Mouse (Mus musculus): ENCODE data around the gene Ndufa11. TPM values are rescaled to one million over a fixed set of nuclear protein-coding genes. Genes with fewer than 3 reads are reported as not detected.

Gene Ndufa11
- polyA plus RNA-seq, 1 experiment from 2014 or later, result 677 TPM

GRCm38 (mm10) chr17:56740788-56741160, 23.2 kb downstream of the Ndufa11 start:
- Histone ChIP-seq H3K9me3 (replicated peaks; ENCODE audit: control insufficient read depth, low read length) (no peaks in the 10 kb centered on the region), H3K27ac (ENCODE audit: low read depth, low read length) (no peak overlapping the region), H3K9ac (ENCODE audit: low read depth, low read length) (no peak overlapping the region), H3K36me3 (ENCODE audit: control insufficient read depth, insufficient read depth, low read length) (no peaks in the 10 kb centered on the region), H3K27me3 (ENCODE audit: control insufficient read depth, insufficient read depth, low read length) (no peaks in the 10 kb centered on the region), H3K4me2 (no peak overlapping the region), H3K4me1 (ENCODE audit: control insufficient read depth, insufficient read depth, low read length) (no peaks in the 10 kb centered on the region), H3K4me3 (ENCODE audit: low read depth, low read length) (no peak overlapping the region)
- 58% methylated on average over 17 of the region's 17 CpGs for WGBS (ENCODE audit: insufficient replicate concordance)
- no peak for ATAC-seq (replicated peaks; ENCODE audit: insufficient number of reproducible peaks, low FRiP score, low TSS enrichment)

GRCm38 (mm10) chr17:56744173-56744572, 26.6 kb downstream of the Ndufa11 start:
- Histone ChIP-seq H3K27me3 (ENCODE audit: control insufficient read depth, insufficient read depth, low read length) (peaks cover 3% of the 10 kb centered on the region; the same call in 1 of the 2 replicates), H3K4me1 (ENCODE audit: control insufficient read depth, insufficient read depth, low read length) (no peaks in the 10 kb centered on the region), H3K4me3 (ENCODE audit: low read depth, low read length) (no peak overlapping the region), H3K27ac (ENCODE audit: low read depth, low read length) (no peak overlapping the region), H3K4me2 (no peak overlapping the region), H3K9ac (ENCODE audit: low read depth, low read length) (no peak overlapping the region), H3K9me3 (replicated peaks; ENCODE audit: control insufficient read depth, low read length) (no peaks in the 10 kb centered on the region), H3K36me3 (ENCODE audit: control insufficient read depth, insufficient read depth, low read length) (no peaks in the 10 kb centered on the region)
- WGBS (ENCODE audit: insufficient replicate concordance), result 41% methylated on average over 5 of the region's 5 CpGs
- no peak for ATAC-seq (replicated peaks; ENCODE audit: insufficient number of reproducible peaks, low FRiP score, low TSS enrichment)

- peaks cover 69% of the 10 kb centered on the region for H3K27me3 ChIP-seq (ENCODE audit: control insufficient read depth, insufficient read depth, low read length)
- H3K9me3 ChIP-seq (replicated peaks; ENCODE audit: control insufficient read depth, low read length), result no peaks in the 10 kb centered on the region
- ATAC-seq (replicated peaks; ENCODE audit: insufficient number of reproducible peaks, low FRiP score, low TSS enrichment), result peak; percentile 70
- H3K9ac ChIP-seq (ENCODE audit: low read depth, low read length), result peak overlapping the region; percentile 60; the same call in 1 of the 2 replicates
- WGBS (ENCODE audit: insufficient replicate concordance), result 17% methylated on average over 71 of the region's 71 CpGs
- H3K4me2 ChIP-seq, result peak overlapping the region; percentile 62
- H3K4me1 ChIP-seq (ENCODE audit: control insufficient read depth, insufficient read depth, low read length), result no peaks in the 10 kb centered on the region; the same call in 1 of the 2 replicates
- H3K4me3 ChIP-seq (ENCODE audit: low read depth, low read length), result peak overlapping the region; percentile 36
- no peaks in the 10 kb centered on the region for H3K36me3 ChIP-seq (ENCODE audit: control insufficient read depth, insufficient read depth, low read length)
- H3K27ac ChIP-seq (ENCODE audit: low read depth, low read length), result no peak overlapping the region
Observed at GRCm38 (mm10) chr17:56751404-56752072, 34.0 kb downstream of the Ndufa11 start.

- no peak for ATAC-seq (replicated peaks; ENCODE audit: insufficient number of reproducible peaks, low FRiP score, low TSS enrichment)
- WGBS (ENCODE audit: insufficient replicate concordance), result 22% methylated on average over 15 of the region's 15 CpGs
- Histone ChIP-seq H3K4me1 (ENCODE audit: control insufficient read depth, insufficient read depth, low read length) (peaks cover 13% of the 10 kb centered on the region; the same call in 1 of the 2 replicates), H3K36me3 (ENCODE audit: control insufficient read depth, insufficient read depth, low read length) (no peaks in the 10 kb centered on the region), H3K4me3 (ENCODE audit: low read depth, low read length) (no peak overlapping the region), H3K9me3 (replicated peaks; ENCODE audit: control insufficient read depth, low read length) (no peaks in the 10 kb centered on the region; the same call in 1 of the 2 replicates), H3K27ac (ENCODE audit: low read depth, low read length) (no peak overlapping the region), H3K4me2 (no peak overlapping the region), H3K27me3 (ENCODE audit: control insufficient read depth, insufficient read depth, low read length) (peaks cover 87% of the 10 kb centered on the region), H3K9ac (ENCODE audit: low read depth, low read length) (no peak overlapping the region)
Observed at GRCm38 (mm10) chr17:56753452-56753851, 35.9 kb downstream of the Ndufa11 start.

- H3K4me2 ChIP-seq, result peak overlapping the region; percentile 11; the same call in 1 of the 2 replicates
- peaks cover 86% of the 10 kb centered on the region for H3K27me3 ChIP-seq (ENCODE audit: control insufficient read depth, insufficient read depth, low read length)
- H3K27ac ChIP-seq (ENCODE audit: low read depth, low read length), result no peak overlapping the region
- WGBS (ENCODE audit: insufficient replicate concordance), result 13% methylated on average over 36 of the region's 36 CpGs
- no peaks in the 10 kb centered on the region; the same call in 1 of the 2 replicates for H3K9me3 ChIP-seq (replicated peaks; ENCODE audit: control insufficient read depth, low read length)
- H3K4me3 ChIP-seq (ENCODE audit: low read depth, low read length), result peak overlapping the region; percentile 8
- H3K36me3 ChIP-seq (ENCODE audit: control insufficient read depth, insufficient read depth, low read length), result no peaks in the 10 kb centered on the region
- peaks cover 15% of the 10 kb centered on the region; the same call in 1 of the 2 replicates for H3K4me1 ChIP-seq (ENCODE audit: control insufficient read depth, insufficient read depth, low read length)
- no peak for ATAC-seq (replicated peaks; ENCODE audit: insufficient number of reproducible peaks, low FRiP score, low TSS enrichment)
- H3K9ac ChIP-seq (ENCODE audit: low read depth, low read length), result no peak overlapping the region
Observed at GRCm38 (mm10) chr17:56754271-56755185, 37.0 kb downstream of the Ndufa11 start.

- no peak overlapping the region for H3K27ac ChIP-seq (ENCODE audit: low read depth, low read length)
- no peaks in the 10 kb centered on the region; the same call in 1 of the 2 replicates for H3K9me3 ChIP-seq (replicated peaks; ENCODE audit: control insufficient read depth, low read length)
- peaks cover 20% of the 10 kb centered on the region for H3K4me1 ChIP-seq (ENCODE audit: control insufficient read depth, insufficient read depth, low read length)
- peaks cover 67% of the 10 kb centered on the region for H3K27me3 ChIP-seq (ENCODE audit: control insufficient read depth, insufficient read depth, low read length)
- H3K4me2 ChIP-seq, result peak overlapping the region; percentile 72
- peak overlapping the region; percentile 52 for H3K4me3 ChIP-seq (ENCODE audit: low read depth, low read length)
- 2% methylated on average over 51 of the region's 51 CpGs for WGBS (ENCODE audit: insufficient replicate concordance)
- no peak for ATAC-seq (replicated peaks; ENCODE audit: insufficient number of reproducible peaks, low FRiP score, low TSS enrichment)
- peak overlapping the region; percentile 53 for H3K9ac ChIP-seq (ENCODE audit: low read depth, low read length)
- no peaks in the 10 kb centered on the region for H3K36me3 ChIP-seq (ENCODE audit: control insufficient read depth, insufficient read depth, low read length)
Observed at GRCm38 (mm10) chr17:56756703-56757399, 39.3 kb downstream of the Ndufa11 start.

GRCm38 (mm10) chr17:56757416-56758123, 40.0 kb downstream of the Ndufa11 start, which contains the start of gene Nrtn:
Gene Nrtn (minus strand): TSS chr17:56757530.
- Histone ChIP-seq H3K27me3 (ENCODE audit: control insufficient read depth, insufficient read depth, low read length) (peaks cover 59% of the 10 kb centered on the region), H3K4me3 (ENCODE audit: low read depth, low read length) (peak within 1 kb of the TSS; percentile 52), H3K9me3 (replicated peaks; ENCODE audit: control insufficient read depth, low read length) (no peaks in the 10 kb centered on the region; the same call in 1 of the 2 replicates), H3K27ac (ENCODE audit: low read depth, low read length) (peak within 1 kb of the TSS; percentile 54), H3K4me2 (peak within 1 kb of the TSS; percentile 72), H3K36me3 (ENCODE audit: control insufficient read depth, insufficient read depth, low read length) (no peaks in the 10 kb centered on the region), H3K9ac (ENCODE audit: low read depth, low read length) (peak within 1 kb of the TSS; percentile 53), H3K4me1 (ENCODE audit: control insufficient read depth, insufficient read depth, low read length) (peaks cover 24% of the 10 kb centered on the region)
- ATAC-seq (replicated peaks; ENCODE audit: insufficient number of reproducible peaks, low FRiP score, low TSS enrichment), result peak; percentile 54
- under 1% methylated on average over 25 of the region's 48 CpGs for WGBS (ENCODE audit: insufficient replicate concordance)
